Mouse (Mus musculus) kidney, embryonic 14.5 days (tissue): ENCODE measurements at regions not wholly inside any gene's neighbourhood (a gene's known extent, or its start where the extent isn't known, plus 50 kb on each side); places are given as distances from the start of the nearest gene placed in this dataset.

ENCODE experiments used
- ATAC-seq: fragments of 200-750 bp; cut with Nextera tagmentation; 2 replicates; pipeline ENCODE4 v1.8.0; 2017; ENCODE audit warnings: moderate number of reproducible peaks, mild to moderate bottlenecking, moderate TSS enrichment, moderate library complexity; ENCODE audit not compliant: low FRiP score, low TSS enrichment
- H3K27ac ChIP-seq: fragments of 300-500 bp; sonication (generic); 2 replicates; pipeline ENCODE4 v1.5.1; 2014; ENCODE audit warnings: low read depth, mild to moderate bottlenecking, low read length, moderate library complexity, mixed read lengths
- H3K27me3 ChIP-seq: fragments of 300-500 bp; sonication (generic); 2 replicates; pipeline ENCODE4 v1.6.1; 2014; ENCODE audit warnings: mild to moderate bottlenecking, low read length; ENCODE audit not compliant: control insufficient read depth, insufficient read depth
- H3K36me3 ChIP-seq: fragments of 300-500 bp; sonication (generic); 2 replicates; pipeline ENCODE4 v1.6.1; 2014; ENCODE audit warnings: low read length, mixed read lengths; ENCODE audit not compliant: control insufficient read depth, insufficient read depth
- H3K4me1 ChIP-seq: fragments of 300-500 bp; sonication (generic); 2 replicates; pipeline ENCODE4 v1.6.1; 2014; ENCODE audit warnings: low read length, mixed read lengths; ENCODE audit not compliant: control insufficient read depth, insufficient read depth
- H3K4me2 ChIP-seq: fragments of 300-500 bp; sonication (generic); replicated peaks from 2 replicates; pipeline ENCODE4 v1.6.1; 2014; ENCODE audit warnings: low read depth, mild to moderate bottlenecking, low read length
- H3K4me3 ChIP-seq: fragments of 300-500 bp; sonication (generic); 2 replicates; pipeline ENCODE4 v1.5.1; 2014; ENCODE audit warnings: mild to moderate bottlenecking, low read length
- H3K9ac ChIP-seq: fragments of 300-500 bp; sonication (generic); 2 replicates; pipeline ENCODE4 v1.6.1; 2014; ENCODE audit warnings: low read depth, mild to moderate bottlenecking, low read length, moderate library complexity
- H3K9me3 ChIP-seq: fragments of 300-500 bp; sonication (generic); 2 replicates; pipeline ENCODE4 v1.6.1; 2016; ENCODE audit warnings: low read length; ENCODE audit not compliant: control insufficient read depth
- WGBS: fragments of 180-500 bp; shearing (Covaris S2); extraction: QIAGEN DNeasy Blood & Tissue Kit; methylation state at CpG from one replicate; pipeline ENCODE4 v1.1.7; 2014; 5-methylcytosine and 5-hydroxymethylcytosine counted together

GRCm38 (mm10) chr14:105056171-105056570, 121.0 kb downstream of the Rbm26 start:
- no peaks in the 10 kb centered on the region for H3K9me3 ChIP-seq
- no peaks in the 10 kb centered on the region for H3K36me3 ChIP-seq
- no peak overlapping the region for H3K4me2 ChIP-seq
- H3K27ac ChIP-seq = no peak overlapping the region
- H3K4me1 ChIP-seq = no peaks in the 10 kb centered on the region
- H3K4me3 ChIP-seq = no peak overlapping the region
- 85% methylated on average over 6 of the region's 6 CpGs for WGBS
- H3K9ac ChIP-seq = no peak overlapping the region
- H3K27me3 ChIP-seq = no peaks in the 10 kb centered on the region
- no peak for ATAC-seq

- ATAC-seq = no peak
- no peak overlapping the region for H3K27ac ChIP-seq
- H3K36me3 ChIP-seq = no peaks in the 10 kb centered on the region
- no peak overlapping the region for H3K4me2 ChIP-seq
- H3K9ac ChIP-seq = no peak overlapping the region
- H3K4me1 ChIP-seq = no peaks in the 10 kb centered on the region
- H3K4me3 ChIP-seq = no peak overlapping the region
- no peaks in the 10 kb centered on the region for H3K27me3 ChIP-seq
- no peaks in the 10 kb centered on the region for H3K9me3 ChIP-seq
Observed at GRCm38 (mm10) chr14:105038798-105039197, 138.3 kb downstream of the Rbm26 start.

- peak; percentile 72; the same call in 1 of the 2 replicates for ATAC-seq
- H3K27me3 ChIP-seq = no peaks in the 10 kb centered on the region
Observed at GRCm38 (mm10) chr14:105034712-105035377, 142.3 kb downstream of the Rbm26 start.

GRCm38 (mm10) chr14:105019971-105020370, 157.2 kb downstream of the Rbm26 start:
- WGBS = 72% methylated on average over 6 of the region's 6 CpGs
- Histone ChIP-seq H3K4me2 (no peak overlapping the region), H3K27me3 (no peaks in the 10 kb centered on the region), H3K36me3 (no peaks in the 10 kb centered on the region), H3K9me3 (no peaks in the 10 kb centered on the region), H3K4me1 (no peaks in the 10 kb centered on the region), H3K4me3 (no peak overlapping the region), H3K9ac (no peak overlapping the region), H3K27ac (no peak overlapping the region)
- no peak for ATAC-seq

More at GRCm38 (mm10) chr14:105034712-105035377, 142.3 kb downstream of the Rbm26 start:
- WGBS = 34% methylated on average over 14 of the region's 14 CpGs
- Histone ChIP-seq H3K9me3 (no peaks in the 10 kb centered on the region), H3K4me2 (peak overlapping the region; percentile 37), H3K9ac (no peak overlapping the region), H3K4me3 (peak overlapping the region; percentile 6; the same call in 1 of the 2 replicates), H3K36me3 (no peaks in the 10 kb centered on the region), H3K4me1 (no peaks in the 10 kb centered on the region), H3K27ac (no peak overlapping the region)

- Histone ChIP-seq H3K4me2 (peak overlapping the region; percentile 19; the same call in 1 of the 2 replicates), H3K9me3 (no peaks in the 10 kb centered on the region), H3K9ac (peak overlapping the region; percentile 18; the same call in 1 of the 2 replicates), H3K27ac (no peak overlapping the region), H3K36me3 (no peaks in the 10 kb centered on the region), H3K27me3 (no peaks in the 10 kb centered on the region), H3K4me3 (no peak overlapping the region), H3K4me1 (no peaks in the 10 kb centered on the region)
- ATAC-seq = peak; percentile 83
- WGBS = 23% methylated on average over 17 of the region's 17 CpGs
Observed at GRCm38 (mm10) chr14:105016089-105016846, 160.9 kb downstream of the Rbm26 start.

- no peak for ATAC-seq
- WGBS = 81% methylated on average over 2 of the region's 2 CpGs
Observed at GRCm38 (mm10) chr14:105015278-105015677, 161.8 kb downstream of the Rbm26 start.

GRCm38 (mm10) chr14:105010742-105011141, 166.4 kb downstream of the Rbm26 start:
- H3K9ac ChIP-seq = no peak overlapping the region
- no peak overlapping the region for H3K4me2 ChIP-seq
- H3K27ac ChIP-seq = no peak overlapping the region
- no peaks in the 10 kb centered on the region for H3K36me3 ChIP-seq
- no peaks in the 10 kb centered on the region for H3K27me3 ChIP-seq
- H3K4me1 ChIP-seq = no peaks in the 10 kb centered on the region
- ATAC-seq = no peak
- no peak overlapping the region for H3K4me3 ChIP-seq
- H3K9me3 ChIP-seq = no peaks in the 10 kb centered on the region

More at GRCm38 (mm10) chr14:105015278-105015677, 161.8 kb downstream of the Rbm26 start:
- Histone ChIP-seq H3K27ac (no peak overlapping the region), H3K9me3 (no peaks in the 10 kb centered on the region), H3K4me1 (no peaks in the 10 kb centered on the region), H3K36me3 (no peaks in the 10 kb centered on the region), H3K27me3 (no peaks in the 10 kb centered on the region), H3K9ac (no peak overlapping the region), H3K4me2 (no peak overlapping the region), H3K4me3 (no peak overlapping the region)

GRCm38 (mm10) chr14:105008331-105008730, 168.8 kb downstream of the Rbm26 start:
- H3K4me3 ChIP-seq = no peak overlapping the region
- no peak overlapping the region for H3K4me2 ChIP-seq
- no peak for ATAC-seq
- no peak overlapping the region for H3K9ac ChIP-seq
- 79% methylated on average over 2 of the region's 2 CpGs for WGBS
- H3K27me3 ChIP-seq = no peaks in the 10 kb centered on the region
- H3K9me3 ChIP-seq = no peaks in the 10 kb centered on the region
- no peaks in the 10 kb centered on the region for H3K4me1 ChIP-seq
- no peak overlapping the region for H3K27ac ChIP-seq
- no peaks in the 10 kb centered on the region for H3K36me3 ChIP-seq

- H3K4me3 ChIP-seq = no peak overlapping the region
- ATAC-seq = no peak
- no peak overlapping the region for H3K27ac ChIP-seq
- H3K9ac ChIP-seq = no peak overlapping the region
- H3K9me3 ChIP-seq = no peaks in the 10 kb centered on the region
- WGBS = 92% methylated on average over 3 of the region's 3 CpGs
- no peaks in the 10 kb centered on the region for H3K4me1 ChIP-seq
- no peaks in the 10 kb centered on the region for H3K36me3 ChIP-seq
- no peaks in the 10 kb centered on the region for H3K27me3 ChIP-seq
- H3K4me2 ChIP-seq = no peak overlapping the region
Observed at GRCm38 (mm10) chr14:104994066-104994465, 183.1 kb downstream of the Rbm26 start.
